Mouse (Mus musculus) lung, embryonic 15.5 days (tissue): ENCODE results near the gene Cd300lf. TPM values are rescaled to one million over a fixed set of nuclear protein-coding genes. Genes with fewer than 3 reads are reported as not detected.

Experiments used
- ATAC-seq: fragments of 200-750 bp; cut with Nextera tagmentation; 2 replicates; pipeline ENCODE4 v1.8.0; 2017; ENCODE audit warnings: moderate number of reproducible peaks, borderline replicate concordance; ENCODE audit not compliant: low FRiP score, low TSS enrichment; ENCODE audit errors: extremely low read depth
- H3K27ac ChIP-seq: fragments of 300-500 bp; sonication (generic); 2 replicates; pipeline ENCODE4 v1.5.1; 2015; ENCODE audit warnings: moderate library complexity, mild to moderate bottlenecking, inconsistent platforms
- H3K27me3 ChIP-seq: fragments of 300-500 bp; sonication (generic); 2 replicates; pipeline ENCODE4 v1.6.1; 2015; ENCODE audit warnings: inconsistent platforms
- H3K36me3 ChIP-seq: fragments of 300-500 bp; sonication (generic); 2 replicates; pipeline ENCODE4 v1.6.1; 2015; ENCODE audit warnings: inconsistent platforms
- H3K4me1 ChIP-seq: fragments of 300-500 bp; sonication (generic); 2 replicates; pipeline ENCODE4 v1.6.1; 2015; ENCODE audit warnings: inconsistent platforms
- H3K4me2 ChIP-seq: fragments of 300-500 bp; sonication (generic); 2 replicates; pipeline ENCODE4 v1.6.1; 2015; ENCODE audit warnings: inconsistent platforms, mild to moderate bottlenecking, moderate library complexity
- H3K4me3 ChIP-seq: fragments of 300-500 bp; sonication (generic); 2 replicates; pipeline ENCODE4 v1.5.1; 2015; ENCODE audit warnings: mild to moderate bottlenecking, inconsistent platforms
- H3K9ac ChIP-seq: fragments of 300-500 bp; sonication (generic); 2 replicates; pipeline ENCODE4 v1.6.1; 2015; ENCODE audit warnings: inconsistent platforms
- H3K9me3 ChIP-seq: fragments of 300-500 bp; sonication (generic); 2 replicates; pipeline ENCODE4 v1.6.1; 2016; ENCODE audit warnings: inconsistent platforms
- WGBS: fragments of 180-500 bp; shearing (Covaris S2); methylation state at CpG from one replicate; pipeline ENCODE4 v1.1.7; 2015; 5-methylcytosine and 5-hydroxymethylcytosine counted together
- polyA plus RNA-seq: library from polyadenylated mRNA; unstranded; fragments of >200 nt; fragmentation: Nextera tagmentation; extraction: Ambion mirVana; gene quantifications from 2 replicates; pipeline ENCODE4 v1.2.1, GENCODE M21; 2015

Cd300lf gene
- polyA plus RNA-seq, 1 experiment from 2014 or later = 1.8 TPM

DNA sequence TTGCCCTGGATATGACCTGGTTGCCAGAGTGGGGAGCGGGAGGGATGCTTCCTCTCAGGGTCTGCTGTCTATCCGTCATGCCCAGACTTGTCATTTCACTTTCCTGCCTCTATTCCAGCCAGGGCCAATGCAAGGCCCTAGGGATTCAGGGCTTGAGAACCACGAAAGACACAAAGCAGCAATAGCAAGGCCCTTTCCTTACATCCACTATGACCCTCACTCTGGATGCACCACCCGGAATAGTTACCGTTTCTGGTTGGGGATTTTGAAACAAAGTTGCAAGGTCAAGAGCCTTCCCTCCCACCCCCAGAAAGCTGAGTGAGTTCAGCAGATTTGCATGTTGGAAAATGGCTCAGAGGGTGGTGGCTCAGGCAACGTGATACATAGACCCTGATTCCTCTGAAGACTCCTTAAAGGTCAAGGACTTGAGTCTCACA, 32.2 kb downstream of the Cd300lf start:
- Histone ChIP-seq H3K9me3 (no peaks in the 10 kb centered on the region), H3K36me3 (no peaks in the 10 kb centered on the region), H3K4me3 (no peak overlapping the region), H3K4me1 (no peaks in the 10 kb centered on the region), H3K9ac (no peak overlapping the region), H3K27me3 (no peaks in the 10 kb centered on the region), H3K4me2 (no peak overlapping the region), H3K27ac (no peak overlapping the region)
- no peak for ATAC-seq
- WGBS = 33% methylated on average over 6 of the region's 6 CpGs

DNA sequence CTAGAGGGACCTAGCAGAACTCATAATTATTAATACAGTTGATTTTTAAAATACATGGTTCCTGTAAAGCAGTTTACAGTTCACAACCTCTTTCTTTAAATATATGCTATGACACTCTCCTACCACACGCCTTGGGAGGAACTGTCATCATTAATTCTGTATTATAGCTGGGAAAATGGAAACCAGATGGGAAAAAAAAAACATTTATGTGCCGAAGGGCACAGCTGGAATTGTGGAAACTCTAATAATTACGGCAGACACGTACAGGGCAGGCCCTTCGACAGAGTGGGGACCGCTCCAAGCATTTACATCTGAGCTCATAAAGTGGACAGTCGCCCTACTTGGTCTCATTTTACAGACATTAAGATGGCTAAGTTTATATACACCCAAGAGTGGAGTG, 33.1 kb downstream of the Cd300lf start:
- no peak overlapping the region for H3K27ac ChIP-seq
- no peaks in the 10 kb centered on the region for H3K4me1 ChIP-seq
- H3K4me3 ChIP-seq = no peak overlapping the region
- no peak overlapping the region for H3K4me2 ChIP-seq
- ATAC-seq = no peak
- no peaks in the 10 kb centered on the region for H3K27me3 ChIP-seq
- WGBS = 49% methylated on average over 7 of the region's 7 CpGs
- no peak overlapping the region for H3K9ac ChIP-seq
- H3K9me3 ChIP-seq = no peaks in the 10 kb centered on the region
- no peaks in the 10 kb centered on the region for H3K36me3 ChIP-seq

DNA sequence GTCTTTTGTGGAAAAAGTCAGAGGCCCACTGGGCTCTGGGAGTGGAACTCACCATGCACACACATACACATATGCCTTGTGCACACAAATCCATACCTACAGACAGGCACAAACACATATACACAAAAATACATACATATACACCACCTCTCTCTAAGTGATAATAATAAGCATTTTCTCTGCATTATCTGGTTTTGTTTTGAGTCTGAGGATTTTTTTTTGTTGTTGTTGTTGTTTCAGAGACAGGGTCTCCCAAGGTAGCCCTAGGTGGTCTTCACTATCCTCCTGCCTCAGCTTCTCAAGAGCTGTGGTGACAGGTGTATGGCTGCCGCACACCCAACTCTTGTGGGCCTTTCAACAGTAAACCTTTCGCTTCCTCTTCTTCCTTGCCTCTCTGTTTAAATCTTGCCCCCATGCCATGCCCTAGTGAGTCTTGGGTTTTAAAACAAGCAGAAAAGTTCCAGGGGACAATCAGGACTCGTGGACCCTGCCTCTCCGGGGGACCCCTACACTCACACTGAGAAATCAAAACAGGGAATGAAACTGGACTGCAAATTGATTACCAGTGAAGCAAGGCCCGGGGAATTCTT, 33.7 kb downstream of the Cd300lf start:
- no peak overlapping the region for H3K4me2 ChIP-seq
- 66% methylated on average over 5 of the region's 5 CpGs for WGBS
- H3K9me3 ChIP-seq = no peaks in the 10 kb centered on the region
- H3K27me3 ChIP-seq = no peaks in the 10 kb centered on the region
- no peak overlapping the region for H3K27ac ChIP-seq
- no peak overlapping the region for H3K4me3 ChIP-seq
- H3K36me3 ChIP-seq = no peaks in the 10 kb centered on the region
- H3K4me1 ChIP-seq = no peaks in the 10 kb centered on the region
- ATAC-seq = no peak
- no peak overlapping the region for H3K9ac ChIP-seq

DNA sequence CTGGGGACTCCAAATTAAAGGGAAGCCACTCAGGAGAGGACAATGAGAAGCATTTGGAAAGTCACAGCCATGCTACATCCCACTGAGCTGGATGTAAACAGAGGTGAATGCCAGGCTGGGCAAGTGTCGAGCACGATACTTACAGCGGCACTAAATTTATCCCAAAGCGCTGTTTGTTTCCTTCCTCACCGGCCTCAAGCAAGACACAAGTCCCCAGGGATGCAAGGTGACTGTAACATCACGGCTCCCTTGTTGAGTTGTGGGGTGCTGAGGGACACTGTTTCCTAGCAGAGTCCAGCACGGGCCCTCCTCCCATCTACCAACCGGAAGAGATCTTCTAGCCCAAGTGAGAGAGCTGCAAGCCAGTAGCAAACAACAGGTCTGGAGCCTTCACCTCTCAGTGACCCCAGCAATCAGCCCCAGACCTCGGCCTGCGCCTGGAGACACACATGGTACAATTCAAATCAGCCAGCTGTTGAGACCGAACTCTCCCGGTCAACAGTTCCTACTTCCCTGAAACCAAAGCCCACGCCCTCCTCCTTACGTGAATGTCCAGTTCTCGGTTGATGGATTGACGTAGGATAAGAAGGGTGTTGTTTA, 34.5 kb downstream of the Cd300lf start:
- H3K9me3 ChIP-seq = no peaks in the 10 kb centered on the region
- no peaks in the 10 kb centered on the region for H3K36me3 ChIP-seq
- ATAC-seq = no peak
- no peak overlapping the region for H3K4me3 ChIP-seq
- no peak overlapping the region for H3K9ac ChIP-seq
- 29% methylated on average over 16 of the region's 16 CpGs for WGBS
- no peaks in the 10 kb centered on the region for H3K4me1 ChIP-seq
- no peak overlapping the region for H3K4me2 ChIP-seq
- no peak overlapping the region for H3K27ac ChIP-seq
- H3K27me3 ChIP-seq = no peaks in the 10 kb centered on the region

DNA sequence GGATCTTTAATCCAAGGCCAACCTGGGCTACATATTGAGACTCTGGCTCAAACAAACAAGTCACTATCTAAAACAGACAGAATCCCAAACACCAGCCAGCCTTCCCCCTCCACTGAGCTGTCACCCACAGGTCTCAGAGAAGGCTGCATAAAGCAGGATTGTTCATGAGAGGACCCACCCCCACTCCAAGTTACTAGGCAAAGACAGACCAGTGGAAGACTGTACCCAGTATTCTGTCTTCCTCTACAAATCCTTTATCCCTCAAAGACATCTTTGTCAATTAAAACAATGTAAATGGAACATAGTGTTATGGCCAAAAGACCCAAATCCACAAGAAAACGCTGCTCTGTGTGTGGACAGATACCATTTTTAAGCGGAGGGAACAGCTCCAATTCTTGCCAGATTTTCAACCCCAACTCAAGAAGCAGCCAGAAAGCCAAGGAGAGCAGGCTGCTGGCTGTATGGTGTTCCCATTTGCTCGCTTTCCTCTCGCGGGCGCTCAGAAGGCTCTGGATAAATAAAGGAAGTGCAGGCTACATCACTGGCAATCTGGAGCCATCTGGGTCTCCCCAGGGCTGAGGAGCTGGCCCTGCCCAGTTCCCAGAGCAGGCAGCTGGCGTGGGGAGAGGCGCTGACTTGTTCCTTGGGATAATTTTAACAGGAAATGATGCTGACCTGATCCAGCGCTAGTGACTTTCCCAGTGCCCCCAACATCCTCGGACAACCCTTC, 35.4 kb downstream of the Cd300lf start:
- no peak overlapping the region for H3K4me2 ChIP-seq
- WGBS = 30% methylated on average over 10 of the region's 10 CpGs
- no peak overlapping the region for H3K9ac ChIP-seq
- no peaks in the 10 kb centered on the region for H3K27me3 ChIP-seq
- no peak overlapping the region for H3K27ac ChIP-seq
- no peak for ATAC-seq
- H3K4me1 ChIP-seq = no peaks in the 10 kb centered on the region
- no peaks in the 10 kb centered on the region for H3K36me3 ChIP-seq
- no peaks in the 10 kb centered on the region for H3K9me3 ChIP-seq
- no peak overlapping the region for H3K4me3 ChIP-seq

DNA sequence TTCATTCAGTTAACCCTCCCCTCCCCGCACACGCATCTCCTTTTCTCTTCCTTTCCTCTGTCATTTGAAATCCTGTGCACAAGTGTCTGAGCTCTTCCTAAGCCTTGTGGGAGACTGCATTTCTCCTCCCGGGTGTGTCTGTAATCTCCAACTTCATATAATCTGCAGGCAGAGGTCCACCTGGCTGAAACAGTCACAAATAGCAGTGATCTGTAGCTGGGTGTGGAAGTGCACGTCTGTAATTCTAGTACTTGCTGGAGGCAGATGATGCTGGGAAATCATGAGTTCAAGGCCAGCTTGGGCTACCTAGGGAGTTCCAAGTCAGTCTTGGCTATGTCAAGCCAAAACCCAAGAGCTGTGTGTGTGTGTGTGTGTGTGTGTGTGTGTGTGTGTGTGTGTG, 41.7 kb downstream of the Cd300lf start:
- Histone ChIP-seq H3K36me3 (no peaks in the 10 kb centered on the region), H3K4me3 (no peak overlapping the region)

DNA sequence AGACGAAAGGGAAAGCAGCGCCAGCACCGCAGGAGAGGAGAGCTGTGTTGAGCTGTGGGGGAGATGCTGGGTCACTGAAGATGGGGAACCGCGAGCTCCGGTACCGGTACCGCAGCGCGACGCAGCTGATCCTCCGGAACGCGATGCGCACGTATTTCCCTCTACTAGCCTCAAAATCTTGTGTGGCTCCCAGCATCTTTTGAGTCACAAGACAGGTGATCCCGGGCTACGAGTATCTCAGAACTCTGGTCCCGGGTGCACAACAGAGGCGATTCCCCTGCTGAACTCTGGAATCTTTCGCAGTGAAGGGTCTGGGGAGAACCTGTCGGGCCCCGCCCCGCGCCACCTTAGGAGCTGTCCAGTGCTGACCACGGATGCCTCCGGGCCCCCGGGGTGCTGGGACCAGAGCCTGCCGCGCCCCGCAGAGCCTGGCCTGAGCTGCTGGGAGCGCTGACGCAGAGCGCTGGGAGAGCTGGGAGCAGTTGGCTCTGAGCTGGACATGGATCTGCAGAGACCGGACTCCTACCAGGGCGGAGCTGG, 42.4 kb downstream of the Cd300lf start, which contains the start of gene Rab37:
Gene Rab37 (plus strand): TSS at position 70 of the 540 bp plus-strand sequence.
- H3K27ac ChIP-seq = no peak within 1 kb of the TSS
- H3K9me3 ChIP-seq = no peaks in the 10 kb centered on the region
- no peak within 1 kb of the TSS for H3K4me3 ChIP-seq
- no peaks in the 10 kb centered on the region for H3K36me3 ChIP-seq
- 2% methylated on average over 36 of the region's 36 CpGs for WGBS
- ATAC-seq = no peak
- H3K4me1 ChIP-seq = peaks cover 6% of the 10 kb centered on the region; the same call in 1 of the 2 replicates
- no peak within 1 kb of the TSS for H3K9ac ChIP-seq
- no peak within 1 kb of the TSS for H3K4me2 ChIP-seq
- H3K27me3 ChIP-seq = peaks cover 29% of the 10 kb centered on the region

More for the DNA sequence above, 41.7 kb downstream of the Cd300lf start:
- no peak for ATAC-seq
- Histone ChIP-seq H3K9ac (no peak overlapping the region), H3K9me3 (no peaks in the 10 kb centered on the region), H3K27ac (no peak overlapping the region), H3K4me1 (peaks cover 6% of the 10 kb centered on the region; the same call in 1 of the 2 replicates), H3K27me3 (peaks cover 29% of the 10 kb centered on the region), H3K4me2 (no peak overlapping the region)
- WGBS = 25% methylated on average over 4 of the region's 4 CpGs

DNA sequence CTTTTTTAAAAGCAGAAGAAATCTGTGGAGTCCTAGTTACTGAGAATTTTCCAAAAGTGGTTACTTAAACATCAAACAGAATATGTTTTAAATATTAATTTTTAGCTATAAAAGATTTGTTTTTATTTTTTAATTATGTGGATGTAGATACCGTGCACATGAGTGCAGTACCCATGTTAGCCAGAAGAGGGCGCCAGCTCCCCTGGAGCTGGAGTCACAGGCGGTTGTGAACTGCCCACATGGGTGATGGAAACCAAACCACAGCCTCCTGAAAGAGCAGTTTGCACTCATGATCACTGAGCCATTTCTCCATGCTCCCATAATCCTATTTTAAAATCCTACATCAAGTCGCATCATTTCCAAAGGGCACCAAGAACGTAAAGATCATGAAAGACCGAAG, 43.9 kb downstream of the Cd300lf start:
- peaks cover 32% of the 10 kb centered on the region for H3K27me3 ChIP-seq
- ATAC-seq = no peak
- WGBS = 68% methylated on average over 6 of the region's 6 CpGs
- no peaks in the 10 kb centered on the region for H3K36me3 ChIP-seq
- no peak overlapping the region for H3K9ac ChIP-seq
- no peak overlapping the region for H3K27ac ChIP-seq
- no peaks in the 10 kb centered on the region for H3K9me3 ChIP-seq
- H3K4me3 ChIP-seq = no peak overlapping the region
- H3K4me1 ChIP-seq = peaks cover 6% of the 10 kb centered on the region; the same call in 1 of the 2 replicates
- no peak overlapping the region for H3K4me2 ChIP-seq

DNA sequence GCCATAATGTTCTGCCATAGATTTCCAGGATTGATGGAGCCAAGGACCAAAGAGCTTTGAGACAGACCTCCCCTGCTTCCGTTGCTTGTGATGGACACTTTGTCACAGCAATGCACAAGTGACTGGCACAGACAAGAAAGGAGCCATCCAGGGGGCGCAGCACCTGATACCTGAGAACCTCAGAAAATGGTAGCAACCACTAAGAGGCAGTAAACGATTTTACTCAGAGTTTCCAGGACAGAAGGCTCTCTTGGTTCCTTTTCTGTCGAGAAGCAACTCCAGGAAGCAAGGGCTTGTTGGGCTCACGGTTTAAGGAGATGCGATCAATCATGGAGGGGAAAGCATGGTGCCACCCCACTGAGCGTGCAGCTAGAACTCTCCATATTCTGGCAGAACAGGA, 47.6 kb downstream of the Cd300lf start:
- WGBS = 47% methylated on average over 7 of the region's 7 CpGs
- Histone ChIP-seq H3K9ac (no peak overlapping the region), H3K9me3 (no peaks in the 10 kb centered on the region), H3K4me3 (no peak overlapping the region), H3K27ac (no peak overlapping the region), H3K4me2 (no peak overlapping the region), H3K4me1 (no peaks in the 10 kb centered on the region; the same call in 1 of the 2 replicates), H3K27me3 (peaks cover 29% of the 10 kb centered on the region), H3K36me3 (no peaks in the 10 kb centered on the region)
- no peak for ATAC-seq

DNA sequence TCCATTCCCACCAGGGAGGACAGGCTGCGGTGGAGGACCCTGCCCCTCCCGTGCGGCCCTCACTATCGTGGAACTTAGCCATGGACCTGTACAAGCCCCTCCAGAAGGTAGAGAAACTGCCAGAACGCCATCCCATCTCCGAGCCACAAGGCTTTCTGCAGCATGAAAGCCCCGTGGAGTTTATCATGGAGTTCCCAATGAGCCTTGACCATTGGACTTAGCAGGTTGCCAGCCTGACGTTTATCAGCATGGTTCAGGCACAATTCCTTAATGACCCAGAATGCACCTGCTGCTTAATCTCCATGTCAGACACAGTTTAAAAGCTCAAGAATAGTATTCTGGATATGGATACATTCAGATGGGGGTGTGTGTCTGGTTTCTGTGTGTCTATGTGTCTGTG, 48.7 kb downstream of the Cd300lf start:
- H3K36me3 ChIP-seq = no peaks in the 10 kb centered on the region
- H3K4me2 ChIP-seq = no peak overlapping the region
- H3K4me3 ChIP-seq = no peak overlapping the region
- H3K27ac ChIP-seq = no peak overlapping the region
- H3K9me3 ChIP-seq = no peaks in the 10 kb centered on the region
- no peaks in the 10 kb centered on the region for H3K4me1 ChIP-seq
- no peak for ATAC-seq
- no peak overlapping the region for H3K9ac ChIP-seq
- 65% methylated on average over 8 of the region's 8 CpGs for WGBS
- peaks cover 18% of the 10 kb centered on the region for H3K27me3 ChIP-seq

DNA sequence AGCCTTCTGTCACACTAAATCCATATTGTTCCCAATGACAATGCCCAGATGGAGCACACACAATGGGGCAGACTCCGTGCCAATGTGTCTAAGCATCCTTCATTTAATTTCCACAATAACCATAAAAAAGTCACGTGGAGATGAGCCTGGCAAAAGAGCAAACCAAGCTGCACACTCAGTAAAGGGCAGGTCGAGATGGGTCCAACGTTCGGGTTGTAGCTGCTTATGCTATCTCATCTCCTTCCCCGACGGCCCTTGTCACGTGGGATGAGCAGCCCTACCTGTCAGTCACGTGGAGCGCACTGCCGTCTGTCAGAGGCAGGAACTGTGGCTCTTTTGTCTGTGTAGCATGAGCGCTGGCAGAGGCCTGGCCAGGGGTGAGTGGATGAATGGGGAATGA, 49.2 kb downstream of the Cd300lf start:
- Histone ChIP-seq H3K4me1 (no peaks in the 10 kb centered on the region), H3K36me3 (no peaks in the 10 kb centered on the region), H3K9ac (no peak overlapping the region), H3K9me3 (no peaks in the 10 kb centered on the region), H3K27me3 (peaks cover 16% of the 10 kb centered on the region), H3K27ac (no peak overlapping the region), H3K4me3 (no peak overlapping the region), H3K4me2 (no peak overlapping the region)
- WGBS = 47% methylated on average over 12 of the region's 12 CpGs
- ATAC-seq = no peak
